Mouse (Mus musculus) liver, adult 2 months (tissue): Measurements from ENCODE around the gene Mapk10.

Experiments
- CTCF ChIP-seq: fragments of 200-500 bp; IDR thresholded peaks from 2 replicates; pipeline ENCODE4 v1.5.1; 2011; ENCODE audit warnings: low read depth, low read length, control low read depth
- POLR2A ChIP-seq: fragments of 200-500 bp; IDR thresholded peaks from 2 replicates; pipeline ENCODE4 v1.6.1; 2011; ENCODE audit warnings: low read length, control low read depth; ENCODE audit not compliant: insufficient read depth; ENCODE audit errors: extremely low read depth

DNA sequence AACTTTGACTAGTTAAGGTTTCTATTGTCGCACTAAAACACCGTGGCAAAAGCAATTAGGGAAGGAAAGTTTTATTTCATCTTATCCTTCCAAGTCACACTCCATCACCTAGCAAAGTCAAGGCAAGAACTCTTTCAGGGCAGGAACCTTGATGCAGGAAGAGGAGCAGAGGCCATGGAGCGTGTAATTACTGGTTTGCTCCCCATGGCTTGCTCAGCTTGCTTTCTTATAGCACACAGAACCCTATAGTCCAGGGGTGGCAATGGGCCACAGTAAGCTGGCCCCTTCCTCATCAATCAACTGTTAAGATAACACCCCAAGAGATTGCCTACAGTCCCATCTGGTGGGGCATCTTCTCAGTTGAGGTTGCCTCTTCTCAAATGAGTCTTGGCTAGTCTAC lies 173.4 kb downstream of the Mapk10 start:
- TF ChIP-seq POLR2A (no peak), CTCF (no peak)
